Mouse (Mus musculus) lung, adult 2 months (tissue): ENCODE measurements around the gene Rgsl1.

Source experiments
- CTCF ChIP-seq: fragments of 200-500 bp; IDR thresholded peaks from 2 replicates; pipeline ENCODE4 v1.5.1; 2011; ENCODE audit warnings: mild to moderate bottlenecking, low read length, control low read depth; ENCODE audit not compliant: insufficient read depth
- POLR2A ChIP-seq: fragments of 200-500 bp; IDR thresholded peaks from 2 replicates; pipeline ENCODE4 v1.6.1; 2011; ENCODE audit warnings: low read depth, mild to moderate bottlenecking, control low read depth, low read length, borderline replicate concordance; ENCODE audit errors: extremely low read depth

DNA sequence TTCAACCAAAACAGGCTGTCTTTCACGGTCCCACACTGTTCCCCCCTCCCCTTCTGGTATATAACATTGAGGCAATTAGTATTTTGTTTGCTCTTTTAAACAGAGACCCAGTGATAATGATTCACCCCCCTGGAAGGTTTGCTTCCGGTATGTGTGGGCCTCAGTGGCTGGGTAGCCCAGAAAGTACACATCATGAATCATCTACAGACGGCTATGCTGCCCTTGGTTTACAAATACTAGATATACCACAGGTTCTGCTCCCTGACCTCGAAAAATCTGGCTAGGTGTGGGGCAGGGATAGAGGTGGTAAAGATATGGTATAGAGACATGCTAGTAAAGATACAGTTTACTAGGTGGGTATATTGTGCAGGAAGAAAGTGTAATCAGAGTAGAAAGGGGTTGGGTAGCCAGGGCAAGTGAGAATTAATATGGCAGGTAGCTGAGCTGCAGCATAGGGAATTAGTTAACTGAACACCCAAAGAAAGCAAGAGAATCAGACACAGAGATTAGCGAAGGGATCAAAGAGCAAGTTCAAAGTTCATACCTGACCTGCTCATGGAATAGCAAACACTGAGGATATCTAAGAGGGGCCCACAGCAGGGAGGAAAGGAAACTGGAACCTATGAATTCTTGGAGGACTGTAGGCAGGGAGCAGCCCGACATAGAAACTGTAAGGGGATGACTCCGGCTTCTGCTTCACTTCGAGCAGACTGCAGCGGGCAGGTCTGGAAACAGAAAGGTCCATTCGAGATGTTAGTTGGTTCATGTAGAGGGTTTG lies 73.8 kb downstream of the Rgsl1 start:
- TF ChIP-seq POLR2A (no peak), CTCF (no peak)
